Comparison of ENCODE assay signal across 11 mouse cellular contexts in genomic region chr19:55232136-55232535, GRCm38 (mm10). TPM values are rescaled to one million over a fixed set of nuclear protein-coding genes. Genes with fewer than 3 reads are reported as not detected.
DNase-seq lines count a peak whose midpoint lies in the region; ATAC-seq and TF ChIP-seq lines count a peak whose summit lies in the region.
"Had no signal": no experiment of that assay in that cellular context is flagged by ENCODE, and none has a peak within 500 bp of the region (broad histone marks: within the 10 kb centered on the region; RNA-seq: fewer than 3 reads in every experiment).

No protein-coding gene starts in this region.

- no peaks in the 10 kb centered on the region for H3K36me3 ChIP-seq in heart, embryonic 16.5 days (ENCODE audit: control insufficient read depth, insufficient read depth)
- no peaks in the 10 kb centered on the region for H3K36me3 ChIP-seq in lung, embryonic 14.5 days (ENCODE audit: insufficient read depth)

- H3K4me1 ChIP-seq in heart, embryonic 16.5 days (ENCODE audit: control insufficient read depth, insufficient read depth, low read length) = peaks cover 2% of the 10 kb centered on the region; the same call in 1 of the 2 replicates
- H3K4me1 ChIP-seq in lung, embryonic 14.5 days (ENCODE audit: insufficient read depth) = no peaks in the 10 kb centered on the region

- CTCF ChIA-PET in Patski (lab: Charles Lee) = no interaction called here

- H3K4me3 ChIP-seq in heart, embryonic 16.5 days (ENCODE audit: low read length) = no peak overlapping the region
- no peak overlapping the region for H3K4me3 ChIP-seq in lung, embryonic 14.5 days (ENCODE audit: low read depth, low read length)

- peak; percentile 61 for ATAC-seq in Patski
- peak; percentile 73 for ATAC-seq in heart, embryonic 16.5 days (replicated peaks; ENCODE audit: extremely low read depth, insufficient read depth, low FRiP score)
- ATAC-seq in lung, embryonic 14.5 days (ENCODE audit: insufficient read depth) = no peak; the same call in 1 of the 2 replicates

- no peak overlapping the region for H3K4me2 ChIP-seq in heart, embryonic 16.5 days (ENCODE audit: low read depth, low read length)
- H3K4me2 ChIP-seq in lung, embryonic 14.5 days = no peak overlapping the region

- no peaks in the 10 kb centered on the region for H3K9me3 ChIP-seq in heart, embryonic 16.5 days (replicated peaks; ENCODE audit: control insufficient read depth, low read length)
- H3K9me3 ChIP-seq in lung, embryonic 14.5 days (ENCODE audit: low read depth, low read length) = no peaks in the 10 kb centered on the region

- in situ Hi-C loops in Patski (cut with MboI; ENCODE audit: low pct_unique_long_range_greater_than_20kb) = no loop called here

- peak; percentile 76 for DNase-seq in 3134 (ENCODE audit: extremely low read depth, insufficient read length, low spot score)
- no peak for DNase-seq in Patski (ENCODE audit: low read depth, low spot score)
- no peak for DNase-seq in lung, embryonic 14.5 days
- no peak for DNase-seq in cerebellum, adult 9-10 months
- no peak for DNase-seq in layer of hippocampus, postnatal 14 days (ENCODE audit: low spot score in 2 of 2)
- DNase-seq in layer of hippocampus, postnatal 25 days (ENCODE audit: extremely low spot score in 1 of 2, low spot score in 1 of 2) = no peak
- no peak for DNase-seq in thymus, postnatal 14 days

- no peaks in the 10 kb centered on the region for H3K27me3 ChIP-seq in Patski
- H3K27me3 ChIP-seq in heart, embryonic 16.5 days (ENCODE audit: control insufficient read depth, insufficient read depth, low read length) = no peaks in the 10 kb centered on the region
- H3K27me3 ChIP-seq in lung, embryonic 14.5 days (ENCODE audit: insufficient read depth, low read length) = no peaks in the 10 kb centered on the region

- no peak overlapping the region for H3K9ac ChIP-seq in heart, embryonic 16.5 days (ENCODE audit: low read length)
- H3K9ac ChIP-seq in lung, embryonic 14.5 days = no peak overlapping the region

- no peak overlapping the region for H3K27ac ChIP-seq in heart, embryonic 16.5 days (ENCODE audit: low read length)
- H3K27ac ChIP-seq in lung, embryonic 14.5 days (ENCODE audit: low read depth) = peak overlapping the region; percentile 14; the same call in 1 of the 2 replicates

- 34% methylated on average over 8 of the region's 8 CpGs for WGBS in heart, embryonic 16.5 days
- WGBS in lung, embryonic 14.5 days = 36% methylated on average over 8 of the region's 8 CpGs

- TF ChIP-seq CTCF in Patski (IDR thresholded peaks at IDR 0.05) = no peak
- no peak for TF ChIP-seq CTCF in lung, embryonic 14.5 days (IDR thresholded peaks at IDR 0.05; ENCODE audit: low read depth)

- POLR2A ChIA-PET in Patski (lab: Charles Lee) = interaction anchor here (0.6 kb wide), 1 partner anchor 69 kb away, joined by 3 read pairs; no protein-coding TSS in a partner anchor

RNA-seq across cellular contexts. Expression of gene Gucy2g, which starts 8.9 kb away (rescaled TPM):
- polyA plus RNA-seq in Patski (2021) = 0.27 TPM
- not detected in 2 replicates for polyA plus RNA-seq in heart, embryonic 16.5 days (2015; fragmentation: Nextera tagmentation; extraction: Ambion mirVana)
- not detected in 2 replicates for polyA plus RNA-seq in lung, embryonic 14.5 days (2014; fragmentation: Nextera tagmentation; extraction: Ambion mirVana)
- total RNA-seq in layer of hippocampus, postnatal 14 days (2021) = under 1 TPM; 0.46 to 0.52 TPM
- total RNA-seq in layer of hippocampus, postnatal 25 days (2021) = under 1 TPM; 0.57 to 0.99 TPM

RNA-seq across cellular contexts. Expression of gene Acsl5, which starts 19.6 kb away (rescaled TPM):
- 143 TPM for polyA plus RNA-seq in Patski (2021)
- 34.1 and 37.0 TPM in 2 replicates for polyA plus RNA-seq in heart, embryonic 16.5 days (2015; fragmentation: Nextera tagmentation; extraction: Ambion mirVana)
- 60.1 and 69.3 TPM in 2 replicates for polyA plus RNA-seq in lung, embryonic 14.5 days (2014; fragmentation: Nextera tagmentation; extraction: Ambion mirVana)
- total RNA-seq in layer of hippocampus, postnatal 14 days (2021) = 10 to 100 TPM; 27.0 to 27.6 TPM
- total RNA-seq in layer of hippocampus, postnatal 25 days (2021) = 10 to 100 TPM; 28.7 to 38.4 TPM

RNA-seq across cellular contexts. Expression of gene Tectb, which starts 51.6 kb away (rescaled TPM):
- polyA plus RNA-seq in Patski (2021) = not detected
- polyA plus RNA-seq in heart, embryonic 16.5 days (2015; fragmentation: Nextera tagmentation; extraction: Ambion mirVana) = not detected in 2 replicates
- polyA plus RNA-seq in lung, embryonic 14.5 days (2014; fragmentation: Nextera tagmentation; extraction: Ambion mirVana) = not detected in 2 replicates
- total RNA-seq in layer of hippocampus, postnatal 14 days (2021) = under 1 TPM; 0.21 to 0.23 TPM
- under 1 TPM in 1 of 2 experiments, not detected in 1; 0.25 TPM for total RNA-seq in layer of hippocampus, postnatal 25 days (2021)
- total RNA-seq: gastrocnemius, adult 18-20 months had no signal
- polyA plus RNA-seq: cortical plate, adult 2 months; limb, embryonic 14.5 days had no signal
